Mouse (Mus musculus) neutrophil, adult 83 days (primary cell): ENCODE measurements around the gene Arhgef26. TPM values are rescaled to one million over a fixed set of nuclear protein-coding genes. Genes with fewer than 3 reads are reported as not detected.

ENCODE experiments used
- total RNA-seq, 2 experiments: library from RNA; stranded (reverse); gene quantifications; one replicate each; pipeline ENCODE4 v1.2.4; 2023

Arhgef26 gene
- under 1 TPM; 0.57 to 0.64 TPM for total RNA-seq

GRCm38 (mm10) chr3:62338044-62338443, at the start of gene Arhgef26:
Arhgef26 (plus strand) TSS chr3:62338344.

GRCm38 (mm10) chr3:62506488-62507205, 168.5 kb downstream of the Arhgef26 start, which contains the start of gene Dhx36:
Dhx36 (minus strand) TSS chr3:62507004.

Other genes with a start within 250 kb of the Arhgef26 start
- 10 to 100 TPM; 21.1 to 22.9 TPM for gene Dhx36, start 168.7 kb downstream of the Arhgef26 start, total RNA-seq